Mouse (Mus musculus) layer of hippocampus, adult 18-20 months (tissue): ENCODE results near the gene Ogdh. TPM values are rescaled to one million over a fixed set of nuclear protein-coding genes. Genes with fewer than 3 reads are reported as not detected.
"Not testable (repeated sequence)": the region's sequence is repeated elsewhere in the genome, so short reads cannot be mapped to it uniquely, and the experiment has no call there.

Experiments used
- DNase-seq, 2 experiments: peaks; one replicate each; pipeline ENCODE4 v3.0.0; 2022; ENCODE audit warnings: low spot score in 2 of 2
- long read RNA-seq: library from polyadenylated mRNA; stranded (forward); transcript quantifications from one replicate; pipeline ENCODE4 v2.0.0, GENCODE M21; 2021
- total RNA-seq, 2 experiments: library from RNA; stranded (reverse); gene quantifications; 2 replicates each; pipeline ENCODE4 v1.2.3; 2021

Ogdh gene
- total RNA-seq: 100 to 1,000 TPM; 212 to 218 TPM
- long read RNA-seq, full-length matches to known transcripts: 149 of 287 reads
- long read RNA-seq, partial matches to known transcripts: 58 of 287 reads
- long read RNA-seq, other reads (novel, unspliced or antisense): 80 of 287 reads

DNA sequence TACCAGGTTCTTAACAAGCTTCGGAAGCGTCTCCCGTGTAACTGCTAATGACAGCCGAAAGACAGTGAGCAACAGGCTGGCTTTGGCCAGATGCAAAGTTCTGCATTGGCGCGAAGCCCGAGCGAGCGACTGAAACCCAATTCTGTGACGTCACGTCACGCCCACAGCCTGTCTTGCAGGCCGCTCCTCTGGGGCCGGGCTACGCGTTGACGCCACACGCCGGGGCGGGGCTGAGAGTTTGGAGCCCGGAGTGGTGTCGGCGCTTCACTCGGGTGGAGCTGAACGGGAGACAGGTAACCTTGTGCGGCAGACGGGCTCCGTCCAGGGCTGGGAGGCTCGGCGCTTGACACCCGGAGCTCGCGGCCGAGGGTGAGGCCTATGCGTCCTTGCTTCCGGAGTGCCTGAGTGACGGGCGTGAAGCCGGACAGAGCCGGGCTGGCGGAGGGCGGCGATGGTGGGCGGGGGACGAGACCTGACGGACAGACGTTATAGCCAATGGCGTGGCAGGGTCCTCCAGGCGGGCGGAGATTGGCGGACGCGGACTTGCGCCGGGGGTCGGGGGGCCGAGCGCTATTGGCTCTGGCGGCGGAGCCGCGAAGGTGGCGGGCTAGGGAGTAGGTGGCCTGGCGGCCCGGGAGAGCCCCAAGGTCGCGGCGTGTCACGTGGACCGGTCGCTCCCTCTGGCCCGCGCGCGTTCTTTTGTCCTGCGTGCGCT is at the start of gene Ogdh:
Ogdh (plus strand) TSS at position 233 of the 715 bp plus-strand sequence.
- peak; percentile 98 for DNase-seq

DNA sequence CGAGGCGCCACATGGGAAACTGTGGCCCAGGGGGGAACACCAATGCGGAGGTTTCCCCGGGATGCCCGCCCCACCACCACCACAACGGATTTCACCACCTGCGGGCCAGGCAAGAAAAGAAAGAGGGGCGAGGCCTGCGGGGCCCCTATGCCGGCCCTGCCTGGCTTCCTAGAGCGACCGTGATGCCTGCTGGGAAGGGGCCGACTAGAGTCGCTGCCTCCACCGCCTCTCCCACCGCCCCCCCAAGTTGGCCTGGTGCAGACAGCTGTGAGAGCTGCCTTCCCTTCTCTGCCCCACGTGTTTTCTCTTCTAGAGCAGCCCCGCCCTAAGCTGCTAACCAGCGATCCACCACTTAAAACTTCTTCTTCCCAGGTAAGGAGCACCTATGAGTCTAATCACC is 46.7 kb upstream of the Ogdh start:
- DNase-seq: no peak

DNA sequence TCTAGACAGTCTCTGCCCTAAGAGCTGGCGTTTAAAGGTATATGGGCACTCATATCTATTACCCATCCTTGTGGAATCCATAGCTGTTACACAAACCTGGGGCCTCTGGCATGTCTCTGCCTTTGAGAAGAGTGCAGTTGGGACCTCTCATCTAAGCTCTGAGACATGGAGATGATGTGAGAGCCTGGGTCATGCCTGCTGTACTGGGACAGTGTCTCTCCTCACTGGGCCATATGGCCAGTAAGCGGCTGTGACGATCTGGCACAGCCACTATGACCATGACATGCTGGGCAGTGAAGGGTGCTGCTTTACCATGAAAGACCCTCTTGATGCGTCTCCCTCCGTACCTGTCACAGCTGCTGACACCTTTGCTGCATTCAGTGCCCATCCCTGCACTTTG is 39.2 kb upstream of the Ogdh start:
- DNase-seq: no peak

DNA sequence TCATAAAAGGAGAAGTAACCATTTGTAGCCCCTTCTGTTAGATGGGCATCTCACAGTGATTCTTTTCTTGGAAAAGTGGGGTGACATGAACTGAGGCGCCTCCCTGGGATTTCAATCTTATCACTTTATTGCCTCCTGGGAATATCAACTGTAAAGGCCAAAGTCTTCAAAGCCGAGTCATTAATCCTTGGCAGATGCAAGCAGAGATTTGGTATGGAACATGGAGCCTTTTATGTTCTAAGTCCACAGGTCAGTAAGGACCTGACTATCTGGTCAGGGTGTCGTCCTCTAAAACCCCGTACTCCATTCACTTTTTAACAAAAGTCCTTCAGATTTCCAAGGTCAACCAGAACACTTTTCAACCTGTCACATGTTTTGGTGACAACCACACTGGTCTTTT is 38.6 kb upstream of the Ogdh start:
- DNase-seq: no peak

DNA sequence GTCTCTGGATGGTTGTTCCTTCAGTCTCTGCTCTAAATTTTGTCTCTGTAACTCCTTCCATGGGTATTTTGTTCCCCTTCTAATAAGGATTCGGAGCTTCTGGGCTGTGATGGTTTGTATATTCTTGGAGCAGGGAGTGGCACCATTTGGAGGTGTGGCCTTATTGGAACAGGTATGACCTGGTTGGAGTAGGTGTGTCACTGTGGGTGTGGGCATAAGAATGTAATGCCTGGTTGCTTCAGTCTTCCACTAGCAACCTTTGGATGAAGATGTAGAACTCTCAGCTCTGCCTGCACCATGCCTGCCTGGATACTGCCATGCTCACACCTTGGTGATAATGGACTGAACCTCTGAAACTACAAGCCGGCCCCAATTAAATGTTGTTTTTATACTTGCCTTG is 36.8 kb upstream of the Ogdh start:
- not testable (repeated sequence) for DNase-seq

DNA sequence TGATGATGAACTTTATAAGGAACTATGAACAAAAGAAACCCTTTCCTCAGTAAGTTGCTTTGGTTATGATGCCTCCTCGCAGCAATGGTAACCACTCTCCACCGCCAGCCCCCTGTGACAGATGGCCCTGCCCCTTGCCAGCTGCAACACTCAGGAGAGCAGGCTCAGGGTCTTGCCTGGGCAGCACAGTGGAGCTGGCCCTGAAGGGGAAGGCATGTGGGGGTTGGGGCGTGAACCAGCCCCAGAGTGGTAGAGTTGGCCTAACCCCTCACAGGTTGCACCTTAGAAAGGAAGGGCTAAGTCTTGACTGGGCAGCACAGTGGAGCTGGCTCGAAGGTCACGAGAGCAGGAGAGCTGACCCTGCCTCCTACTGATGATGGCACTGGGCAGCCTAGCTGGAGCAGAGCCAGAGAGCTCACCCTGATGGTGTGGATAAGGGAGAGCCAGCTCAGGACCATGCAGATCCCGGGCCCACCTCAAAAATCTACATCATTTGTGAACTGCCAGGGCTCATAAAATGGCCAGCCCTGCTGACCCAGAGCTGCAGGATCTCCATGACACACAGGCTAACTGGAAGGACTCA is 34.9 kb upstream of the Ogdh start:
- DNase-seq: no peak

DNA sequence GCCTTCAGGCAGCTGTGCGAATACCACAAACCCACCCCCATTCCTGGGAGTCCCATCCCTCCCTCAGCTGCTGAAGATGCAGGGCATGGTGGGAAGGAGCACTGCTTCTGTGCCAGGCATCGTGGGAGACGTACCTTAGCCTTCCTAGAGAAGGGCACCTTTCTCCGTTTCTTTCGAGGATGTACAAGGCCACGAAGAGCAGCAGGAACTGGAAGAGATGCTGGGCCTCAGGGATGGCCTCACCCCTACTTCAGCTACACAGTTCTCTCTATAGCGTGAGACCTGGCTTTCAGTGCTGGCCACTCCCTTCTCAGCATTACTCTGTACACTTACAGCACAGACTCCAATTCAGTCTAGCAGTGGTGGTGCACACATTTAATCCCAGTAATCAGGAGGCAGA is 32.0 kb upstream of the Ogdh start:
- DNase-seq: no peak

DNA sequence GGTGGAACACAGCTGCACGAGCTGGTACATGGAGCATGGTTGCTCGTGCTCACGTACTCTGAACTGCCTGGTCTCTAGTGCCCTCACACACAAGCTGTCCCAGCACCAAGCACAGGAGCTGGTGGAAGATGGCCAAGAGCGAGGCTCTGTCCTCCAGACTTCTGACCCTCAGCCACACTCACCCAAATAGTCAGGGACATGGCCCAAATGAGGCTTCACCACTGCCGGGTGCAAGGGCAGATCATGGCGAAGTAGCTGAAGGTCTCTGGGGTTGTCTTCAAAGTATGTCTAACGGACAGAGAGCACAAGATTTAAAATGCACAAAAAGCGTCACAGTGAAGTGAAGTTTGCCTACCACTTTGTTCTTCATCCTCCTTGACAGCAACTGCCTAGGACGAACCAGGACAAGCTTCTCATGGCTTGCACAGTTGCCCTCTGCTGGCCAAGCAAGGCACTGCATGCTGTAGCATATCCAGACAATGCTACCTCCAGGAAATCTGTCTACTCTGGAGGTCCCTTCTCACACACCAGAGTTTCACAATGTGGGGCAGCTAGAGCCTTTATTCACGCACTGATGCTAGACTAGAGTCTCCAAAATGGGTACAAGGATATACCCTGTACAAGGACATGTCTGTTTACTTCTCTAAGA is 29.9 kb upstream of the Ogdh start:
- peak; percentile 60 to 83 for DNase-seq

DNA sequence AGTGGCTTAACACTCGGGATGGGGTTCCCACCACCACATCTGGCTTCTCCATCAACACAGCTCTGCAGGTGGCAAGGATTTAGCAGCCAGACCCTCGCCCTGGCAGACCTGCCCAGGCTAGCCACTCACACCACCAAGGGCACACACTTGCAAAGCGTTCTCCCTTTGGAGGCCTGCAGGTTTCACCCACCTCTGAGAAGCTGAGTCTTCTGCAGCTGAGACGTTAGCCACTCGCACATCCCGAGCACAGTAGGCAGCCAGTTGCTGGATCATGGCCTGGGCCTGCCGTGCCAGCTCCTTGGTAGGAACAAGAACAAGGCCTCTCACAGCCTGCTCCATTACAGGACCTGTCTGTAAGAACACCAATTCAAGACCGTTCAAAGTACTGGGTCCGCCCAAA is 24.8 kb upstream of the Ogdh start:
- no peak for DNase-seq

DNA sequence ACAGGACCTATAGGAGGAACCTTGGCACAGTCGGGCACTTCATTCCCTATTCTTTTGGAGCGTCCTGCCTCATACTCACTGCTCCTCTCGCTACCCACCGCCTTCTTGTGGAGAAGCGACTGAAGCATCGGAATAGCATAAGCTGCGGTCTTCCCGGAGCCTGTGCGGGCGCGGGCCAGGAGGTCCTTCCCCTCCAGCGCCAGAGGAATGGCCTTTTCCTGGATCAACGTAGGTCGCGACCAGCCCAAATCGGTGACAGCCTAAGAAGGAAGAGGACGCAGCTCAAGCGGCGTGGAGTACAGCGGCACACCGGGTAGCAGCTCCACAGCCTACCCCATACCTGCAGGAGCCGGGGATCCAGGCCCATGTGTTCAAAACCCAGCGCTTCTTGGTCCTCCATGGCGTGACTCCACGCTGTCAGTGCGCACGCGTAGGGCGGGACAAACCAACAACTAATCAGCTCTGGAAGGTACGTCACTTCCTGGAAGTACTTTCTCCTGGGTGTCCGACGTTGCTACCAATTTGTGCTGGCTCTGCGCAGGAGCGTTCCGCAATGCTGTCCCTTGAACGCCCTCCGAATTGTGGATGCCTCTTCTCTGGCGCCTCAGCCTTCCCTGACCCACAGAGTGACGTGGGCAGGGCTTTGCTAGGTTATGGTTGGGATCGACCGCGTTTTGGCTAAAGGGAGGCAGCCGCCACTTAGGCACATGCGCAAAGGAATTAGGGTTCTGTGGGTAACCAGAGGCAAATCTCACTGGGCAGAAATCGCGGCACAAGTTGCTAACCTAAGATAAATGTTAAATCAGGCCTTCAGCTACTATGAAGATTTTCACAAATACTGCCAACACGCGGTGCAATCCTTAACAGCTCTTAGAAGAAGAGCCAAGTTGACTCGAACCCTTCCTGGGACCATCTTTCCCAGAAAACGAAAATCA is 23.8 kb upstream of the Ogdh start, which contains the start of gene Ddx56:
Ddx56 (minus strand) TSS at position 453 of the 935 bp plus-strand sequence.
- DNase-seq: peak; percentile 89 to 96

DNA sequence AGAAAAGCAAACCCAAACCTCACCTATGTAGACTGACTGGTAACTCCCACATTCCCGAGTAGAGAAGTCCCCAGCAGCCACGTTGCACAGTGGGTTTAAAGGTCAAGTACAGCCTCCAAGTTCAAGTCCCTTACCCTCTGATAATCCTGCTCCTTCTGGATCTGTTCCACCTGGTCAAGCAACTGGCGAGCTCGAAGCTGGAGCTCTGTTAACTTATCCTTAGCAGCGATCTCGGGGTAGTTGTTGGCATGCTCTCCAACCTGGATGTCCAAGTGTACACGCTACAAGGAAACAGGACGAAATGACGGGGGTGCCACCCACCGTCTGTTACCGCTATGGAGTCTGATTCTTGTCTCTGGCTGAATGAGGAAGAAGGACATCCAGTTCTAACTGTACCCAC is 17.8 kb upstream of the Ogdh start:
- no peak for DNase-seq

DNA sequence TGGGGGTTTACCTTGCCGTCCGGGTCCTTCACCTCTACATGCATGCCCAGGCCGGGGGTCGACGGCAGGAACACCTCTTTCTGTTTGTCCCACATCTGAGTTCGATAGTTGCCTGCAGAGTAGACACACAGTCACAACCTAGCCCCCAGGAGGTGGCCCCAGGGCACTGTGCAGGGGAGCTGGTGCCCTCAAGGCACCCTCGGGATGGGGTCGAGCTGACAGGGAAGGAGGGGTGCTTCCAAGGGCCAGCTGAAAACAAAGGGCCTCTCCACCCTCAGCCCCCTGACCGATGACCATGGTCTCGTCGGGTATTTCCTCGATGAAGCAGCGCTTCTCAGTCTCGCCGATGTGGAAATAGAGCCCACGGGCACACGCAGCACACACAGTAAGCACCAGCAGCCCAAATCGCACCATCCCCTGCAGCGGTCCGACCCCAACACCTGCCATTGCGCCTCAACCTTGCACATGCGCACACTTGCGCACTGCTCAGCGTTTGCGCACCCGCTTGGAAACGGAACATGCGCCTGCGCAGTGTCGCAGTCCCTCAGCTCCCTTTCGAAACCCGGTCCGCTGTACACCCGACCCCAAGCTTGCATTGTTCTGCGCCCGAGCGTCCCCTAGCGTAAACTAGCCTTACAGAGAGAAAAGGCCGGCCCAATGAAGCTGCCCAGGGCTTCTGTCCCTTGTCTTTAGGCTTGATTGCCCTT is 16.9 kb upstream of the Ogdh start, which contains the start of gene Tmed4:
Tmed4 (minus strand) TSS at position 484 of the 707 bp plus-strand sequence.
- peak; percentile 96 to 98 for DNase-seq

DNA sequence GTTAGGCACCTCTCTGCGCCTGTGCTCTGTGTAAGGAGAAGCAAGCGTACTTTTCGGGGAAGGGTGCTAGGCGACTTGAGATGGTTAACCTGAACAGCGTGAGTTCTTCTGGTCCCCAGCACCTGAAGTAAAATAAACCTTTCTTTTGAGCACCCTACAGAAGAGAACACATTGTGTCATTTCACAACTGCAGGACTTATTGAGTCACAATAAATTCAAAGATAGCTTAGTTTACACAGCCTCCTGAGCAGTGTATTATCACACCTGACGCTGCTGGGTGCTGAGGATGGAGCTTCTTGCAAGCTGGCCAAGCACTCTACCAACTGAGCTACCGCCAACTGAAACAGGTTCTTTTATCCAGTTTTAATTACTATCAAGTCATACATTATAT is 16.3 kb upstream of the Ogdh start:
- no peak for DNase-seq

DNA sequence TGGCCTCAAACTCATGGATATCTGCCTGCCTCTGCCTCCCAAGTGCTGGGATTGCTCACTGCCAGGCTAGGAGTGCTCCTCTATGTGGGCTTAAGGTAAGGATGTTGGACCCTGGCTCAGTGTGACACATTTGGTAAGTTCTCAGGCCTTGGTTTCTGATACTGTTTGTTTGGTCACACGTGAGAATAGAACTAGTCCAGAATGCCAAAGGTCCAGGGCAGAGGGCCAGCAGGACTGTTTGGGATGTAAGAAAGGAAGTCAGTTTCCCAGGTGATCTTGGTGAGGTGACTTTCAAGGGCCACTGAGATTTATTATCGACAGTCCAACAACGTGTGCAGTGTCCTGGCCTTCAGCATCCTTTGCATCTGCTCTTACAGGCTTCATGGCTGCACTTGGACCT is 15.0 kb upstream of the Ogdh start:
- DNase-seq: no peak

DNA sequence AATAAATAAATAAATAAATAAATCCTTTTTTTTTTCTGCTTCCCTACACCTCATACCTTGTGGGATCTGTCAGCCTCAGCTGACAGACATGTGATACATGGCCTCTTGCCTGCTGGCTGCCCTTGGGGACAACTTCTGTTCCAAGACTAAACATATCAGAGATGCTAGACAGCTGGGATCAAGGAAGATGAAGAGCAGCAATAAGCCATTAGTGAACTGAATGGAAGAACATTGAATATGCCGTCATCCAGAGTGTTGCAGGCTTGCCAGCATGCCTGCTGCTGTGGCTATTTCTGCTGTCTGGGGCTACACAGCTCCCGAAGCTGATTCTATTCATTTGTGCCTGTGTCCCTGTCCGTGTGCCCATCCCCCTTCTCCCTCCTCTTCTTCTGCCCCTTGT is 8.5 kb upstream of the Ogdh start:
- no peak for DNase-seq

DNA sequence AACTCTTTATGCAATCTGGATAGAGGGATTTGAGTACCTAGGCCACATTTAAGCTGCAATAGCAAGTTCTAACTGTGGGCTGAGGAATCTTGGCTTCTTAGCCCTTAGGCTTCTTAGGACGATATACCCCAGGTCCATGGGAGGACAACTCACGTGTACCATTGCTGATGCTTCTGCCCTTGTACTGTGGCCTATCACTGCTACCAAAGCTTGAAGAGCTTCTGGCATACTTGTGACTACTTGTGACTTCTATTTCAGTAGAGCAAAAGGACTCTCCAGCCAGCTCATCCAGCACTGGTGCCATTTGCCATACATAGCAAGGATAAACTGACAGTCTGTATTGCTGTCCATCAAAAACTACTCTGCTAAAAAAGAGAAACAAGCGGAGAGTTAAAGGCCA is 1.3 kb upstream of the Ogdh start:
- DNase-seq: no peak

DNA sequence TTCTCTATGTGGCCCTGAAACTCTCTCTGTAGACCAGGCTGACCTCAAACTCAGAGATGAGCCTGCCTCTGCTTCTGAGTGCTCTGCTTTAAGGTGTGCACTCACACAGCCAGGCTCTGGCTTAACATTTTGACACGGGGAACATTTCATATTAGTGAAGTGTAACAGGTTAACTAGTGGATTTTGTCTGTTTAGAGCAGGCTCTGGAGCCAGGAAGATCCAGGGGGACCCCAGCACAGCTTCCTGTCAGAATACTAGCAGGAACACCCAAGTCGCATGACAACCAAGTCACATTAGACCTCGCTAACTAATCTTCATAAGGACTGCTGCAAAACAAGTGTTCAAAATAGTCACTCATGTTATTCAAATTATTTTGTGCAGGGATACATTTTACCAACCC is 550 bp upstream of the Ogdh start:
- no peak for DNase-seq

DNA sequence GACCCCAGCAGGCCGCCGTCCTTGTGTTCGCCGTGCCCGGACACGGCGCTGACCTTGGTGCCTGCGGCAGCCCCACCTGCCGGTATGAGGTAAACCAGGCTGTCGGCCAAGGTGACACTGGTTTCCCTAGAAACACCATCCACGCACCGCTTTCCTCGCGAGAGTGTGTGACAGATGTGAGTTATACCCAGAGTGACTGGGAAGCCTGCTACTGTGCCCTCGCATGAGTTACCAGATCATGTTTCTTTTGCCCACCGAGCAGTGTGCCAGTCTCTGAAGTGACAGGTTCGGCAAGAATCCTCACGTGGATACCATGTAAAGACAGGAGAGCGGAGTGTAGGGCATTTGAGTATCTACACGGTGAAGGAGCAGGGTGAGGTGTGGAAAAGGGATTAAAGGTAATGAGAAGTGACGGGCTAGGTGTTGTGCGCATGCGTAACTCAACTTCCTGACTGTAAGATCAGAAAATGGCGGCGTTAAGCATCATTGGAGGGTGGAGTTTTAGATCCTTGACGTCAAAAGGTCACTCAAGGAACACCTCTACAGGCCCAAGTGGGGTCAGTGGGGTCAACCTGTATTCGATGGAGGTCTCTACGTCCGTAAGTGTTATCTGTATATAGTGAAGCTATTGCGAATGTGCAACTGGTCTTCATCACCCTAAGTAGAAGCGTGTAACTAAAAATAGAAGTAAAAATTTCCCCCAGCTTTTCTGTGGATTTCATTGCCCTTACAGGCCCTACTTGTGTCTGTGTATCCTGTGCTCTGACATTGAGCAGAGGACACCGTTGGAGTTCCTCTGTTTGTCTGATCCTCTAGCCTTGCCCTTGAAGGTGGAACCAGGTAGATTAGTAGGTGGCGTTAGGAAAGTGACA is 919 bp downstream of the Ogdh start:
- DNase-seq: peak; percentile 55 to 79

DNA sequence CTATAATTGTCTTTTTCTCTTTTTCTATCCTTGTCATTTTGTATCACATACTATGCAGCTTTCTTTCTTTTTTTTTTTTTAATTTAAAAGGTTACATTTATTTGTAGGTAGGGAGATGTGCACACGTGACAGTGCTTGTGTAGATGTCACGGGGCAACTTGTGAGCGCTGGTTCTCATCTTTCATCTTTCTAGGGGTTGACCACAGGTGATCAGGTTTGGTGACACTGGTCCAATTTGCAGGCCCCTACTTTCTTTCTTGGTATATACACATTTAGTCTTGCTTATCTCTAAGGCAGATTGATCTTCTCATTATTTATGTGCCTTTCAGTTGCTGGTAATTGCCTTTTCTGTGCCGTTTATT is 1.5 kb downstream of the Ogdh start:
- no peak for DNase-seq

DNA sequence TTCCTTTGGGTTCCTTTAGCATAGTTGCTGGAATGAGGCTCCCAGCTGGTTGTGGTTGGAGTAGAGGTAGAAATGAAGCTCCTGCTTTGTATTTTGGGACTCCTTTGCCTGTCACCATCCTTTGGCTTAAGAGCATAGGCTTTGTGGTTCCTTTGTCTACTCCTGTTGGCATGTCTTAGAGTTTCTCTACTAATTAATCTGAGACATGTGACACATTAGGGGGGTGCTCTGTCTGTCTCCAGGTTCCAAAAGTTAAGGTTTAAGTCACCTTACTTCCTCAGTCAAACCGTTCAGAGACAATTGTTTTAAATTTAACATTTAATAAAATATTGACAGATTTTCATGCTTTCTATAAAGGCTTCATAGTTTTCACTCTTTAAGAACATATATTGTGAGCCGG is 2.2 kb downstream of the Ogdh start:
- DNase-seq: no peak
